Mouse (Mus musculus) liver (tissue): ENCODE results near the gene Specc1l.

Experiments used
- DNase-seq: peaks from one replicate; pipeline ENCODE4 v3.0.0-alpha.2; 2020; ENCODE audit warnings: mixed read lengths

The Specc1l gene

GRCm38 (mm10) chr10:75211807-75212645 is at the start of gene Specc1l:
TSS of gene Specc1l (plus strand) at chr10:75212073.
- DNase-seq: peak; percentile 99

GRCm38 (mm10) chr10:75165825-75166481 is 45.9 kb upstream of the Specc1l start:
- DNase-seq: no peak

- no peak for DNase-seq
Observed at GRCm38 (mm10) chr10:75166601-75167000, 45.3 kb upstream of the Specc1l start.

GRCm38 (mm10) chr10:75170207-75170850 is 41.5 kb upstream of the Specc1l start:
- no peak for DNase-seq

GRCm38 (mm10) chr10:75173056-75173455 is 38.8 kb upstream of the Specc1l start:
- no peak for DNase-seq

GRCm38 (mm10) chr10:75173712-75174111 is 38.2 kb upstream of the Specc1l start:
- DNase-seq: no peak

- no peak for DNase-seq
Observed at GRCm38 (mm10) chr10:75176494-75176893, 35.4 kb upstream of the Specc1l start.

GRCm38 (mm10) chr10:75178911-75179310 is 33.0 kb upstream of the Specc1l start:
- no peak for DNase-seq

GRCm38 (mm10) chr10:75182151-75182774 is 29.6 kb upstream of the Specc1l start:
- peak; percentile 69 for DNase-seq

GRCm38 (mm10) chr10:75184826-75185225 is 27.0 kb upstream of the Specc1l start:
- DNase-seq: no peak

GRCm38 (mm10) chr10:75186551-75186950 is 25.3 kb upstream of the Specc1l start:
- no peak for DNase-seq

- no peak for DNase-seq
Observed at GRCm38 (mm10) chr10:75187366-75188056, 24.4 kb upstream of the Specc1l start.

- peak; percentile 24 for DNase-seq
Observed at GRCm38 (mm10) chr10:75191647-75192046, 20.2 kb upstream of the Specc1l start.

GRCm38 (mm10) chr10:75197817-75198216 is 14.1 kb upstream of the Specc1l start:
- DNase-seq: no peak

GRCm38 (mm10) chr10:75200733-75201132 is 11.1 kb upstream of the Specc1l start:
- DNase-seq: no peak

- no peak for DNase-seq
Observed at GRCm38 (mm10) chr10:75206192-75206591, 5.7 kb upstream of the Specc1l start.

- no peak for DNase-seq
Observed at GRCm38 (mm10) chr10:75210841-75211240, 1.0 kb upstream of the Specc1l start.

- no peak for DNase-seq
Observed at GRCm38 (mm10) chr10:75212981-75213380, 1.1 kb downstream of the Specc1l start.

- no peak for DNase-seq
Observed at GRCm38 (mm10) chr10:75220722-75221121, 8.8 kb downstream of the Specc1l start.

GRCm38 (mm10) chr10:75221936-75222610 is 10.2 kb downstream of the Specc1l start:
- DNase-seq: no peak

- no peak for DNase-seq
Observed at GRCm38 (mm10) chr10:75222611-75222998, 10.7 kb downstream of the Specc1l start.

GRCm38 (mm10) chr10:75224154-75224553 is 12.3 kb downstream of the Specc1l start:
- no peak for DNase-seq
